Mouse (Mus musculus): ENCODE results near the gene Exosc10. TPM values are rescaled to one million over a fixed set of nuclear protein-coding genes. Genes with fewer than 3 reads are reported as not detected.
A peak's percentile ranks its signal among the peaks of the same experiment; 100 is the strongest.

Gene Exosc10
- polyA plus RNA-seq, 1 experiment from 2014 or later: 21.1 TPM

- peak; percentile 99 for ATAC-seq
- Histone ChIP-seq H3K4me2 (replicated peaks; ENCODE audit: low read depth) (peak within 1 kb of the TSS; percentile 88), H3K4me1 (replicated peaks; ENCODE audit: control insufficient read depth, insufficient read depth, low read length) (no peaks in the 10 kb centered on the region), H3K36me3 (ENCODE audit: control insufficient read depth, insufficient read depth) (peaks cover 29% of the 10 kb centered on the region; the same call in 1 of the 2 replicates), H3K27me3 (replicated peaks; ENCODE audit: control insufficient read depth, insufficient read depth, low read length) (no peaks in the 10 kb centered on the region), H3K27ac (ENCODE audit: low read depth, low read length) (peak within 1 kb of the TSS; percentile 41), H3K4me3 (ENCODE audit: low read depth, low read length) (peak within 1 kb of the TSS; percentile 84), H3K9ac (ENCODE audit: low read depth, low read length) (peak within 1 kb of the TSS; percentile 58), H3K9me3 (ENCODE audit: control insufficient read depth) (no peaks in the 10 kb centered on the region)
- no peak for TF ChIP-seq CTCF (IDR thresholded peaks at IDR 0.05; ENCODE audit: low read depth)
- WGBS: under 1% methylated on average over 35 of the region's 50 CpGs
These were observed 33.0 kb downstream of the Exosc10 start, which contains the start of gene Srm for GRCm38 (mm10) chr4:148591171-148591630. Srm (plus strand) TSS chr4:148591503.

GRCm38 (mm10) chr4:148591637-148592380 is 33.6 kb downstream of the Exosc10 start:
- H3K4me1 ChIP-seq (replicated peaks; ENCODE audit: control insufficient read depth, insufficient read depth, low read length): no peaks in the 10 kb centered on the region
- no peaks in the 10 kb centered on the region for H3K9me3 ChIP-seq (ENCODE audit: control insufficient read depth)
- WGBS: under 1% methylated on average over 48 of the region's 53 CpGs
- TF ChIP-seq CTCF (IDR thresholded peaks at IDR 0.05; ENCODE audit: low read depth): no peak
- peak overlapping the region; percentile 84 for H3K4me3 ChIP-seq (ENCODE audit: low read depth, low read length)
- peak; percentile 58 for ATAC-seq
- H3K27me3 ChIP-seq (replicated peaks; ENCODE audit: control insufficient read depth, insufficient read depth, low read length): no peaks in the 10 kb centered on the region
- H3K36me3 ChIP-seq (ENCODE audit: control insufficient read depth, insufficient read depth): peaks cover 33% of the 10 kb centered on the region; the same call in 1 of the 2 replicates
- no peak overlapping the region for H3K27ac ChIP-seq (ENCODE audit: low read depth, low read length)
- peak overlapping the region; percentile 58 for H3K9ac ChIP-seq (ENCODE audit: low read depth, low read length)
- H3K4me2 ChIP-seq (replicated peaks; ENCODE audit: low read depth): peak overlapping the region; percentile 88

GRCm38 (mm10) chr4:148593996-148594395 is 35.8 kb downstream of the Exosc10 start:
- Histone ChIP-seq H3K4me2 (replicated peaks; ENCODE audit: low read depth) (no peak overlapping the region), H3K4me3 (ENCODE audit: low read depth, low read length) (no peak overlapping the region), H3K4me1 (replicated peaks; ENCODE audit: control insufficient read depth, insufficient read depth, low read length) (no peaks in the 10 kb centered on the region), H3K9me3 (ENCODE audit: control insufficient read depth) (no peaks in the 10 kb centered on the region), H3K36me3 (ENCODE audit: control insufficient read depth, insufficient read depth) (peaks cover 36% of the 10 kb centered on the region; the same call in 1 of the 2 replicates), H3K27ac (ENCODE audit: low read depth, low read length) (no peak overlapping the region), H3K27me3 (replicated peaks; ENCODE audit: control insufficient read depth, insufficient read depth, low read length) (no peaks in the 10 kb centered on the region), H3K9ac (ENCODE audit: low read depth, low read length) (no peak overlapping the region)
- WGBS: 95% methylated on average over 11 of the region's 11 CpGs
- no peak for ATAC-seq
- no peak for TF ChIP-seq CTCF (IDR thresholded peaks at IDR 0.05; ENCODE audit: low read depth)

DNA sequence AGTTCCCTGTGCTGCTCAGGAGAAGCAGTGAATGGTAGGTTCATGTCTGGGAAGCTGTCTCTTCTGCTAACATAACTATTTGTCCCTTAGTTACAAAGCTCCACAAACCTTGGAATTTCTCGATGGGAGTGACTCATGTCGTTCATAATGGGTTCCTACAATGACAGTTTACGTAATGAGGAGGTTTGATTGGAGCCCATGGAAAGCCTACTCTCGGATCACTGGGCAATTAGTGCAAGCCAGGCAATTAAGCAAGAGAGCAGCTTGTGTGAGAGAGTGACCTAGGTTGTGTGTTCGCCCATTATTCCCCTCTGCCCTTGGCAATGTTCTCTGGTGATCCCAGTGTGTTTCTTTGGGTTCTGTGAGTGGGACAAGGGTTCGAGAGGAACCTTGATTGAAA is 37.7 kb downstream of the Exosc10 start:
- Histone ChIP-seq H3K4me2 (replicated peaks; ENCODE audit: low read depth) (no peak overlapping the region), H3K9ac (ENCODE audit: low read depth, low read length) (no peak overlapping the region), H3K9me3 (ENCODE audit: control insufficient read depth) (no peaks in the 10 kb centered on the region), H3K4me3 (ENCODE audit: low read depth, low read length) (no peak overlapping the region), H3K36me3 (ENCODE audit: control insufficient read depth, insufficient read depth) (peaks cover 36% of the 10 kb centered on the region; the same call in 1 of the 2 replicates), H3K27me3 (replicated peaks; ENCODE audit: control insufficient read depth, insufficient read depth, low read length) (no peaks in the 10 kb centered on the region), H3K4me1 (replicated peaks; ENCODE audit: control insufficient read depth, insufficient read depth, low read length) (no peaks in the 10 kb centered on the region), H3K27ac (ENCODE audit: low read depth, low read length) (no peak overlapping the region)
- 84% methylated on average over 6 of the region's 6 CpGs for WGBS
- no peak for ATAC-seq
- TF ChIP-seq CTCF (IDR thresholded peaks at IDR 0.05; ENCODE audit: low read depth): no peak

- no peak overlapping the region for H3K27ac ChIP-seq (ENCODE audit: low read depth, low read length)
- H3K27me3 ChIP-seq (replicated peaks; ENCODE audit: control insufficient read depth, insufficient read depth, low read length): no peaks in the 10 kb centered on the region
- no peaks in the 10 kb centered on the region for H3K4me1 ChIP-seq (replicated peaks; ENCODE audit: control insufficient read depth, insufficient read depth, low read length)
- H3K9ac ChIP-seq (ENCODE audit: low read depth, low read length): no peak overlapping the region
- 97% methylated on average over 3 of the region's 3 CpGs for WGBS
- no peak overlapping the region for H3K4me2 ChIP-seq (replicated peaks; ENCODE audit: low read depth)
- no peak for ATAC-seq
- no peaks in the 10 kb centered on the region for H3K9me3 ChIP-seq (ENCODE audit: control insufficient read depth)
- H3K36me3 ChIP-seq (ENCODE audit: control insufficient read depth, insufficient read depth): peaks cover 36% of the 10 kb centered on the region; the same call in 1 of the 2 replicates
- H3K4me3 ChIP-seq (ENCODE audit: low read depth, low read length): no peak overlapping the region
- no peak for TF ChIP-seq CTCF (IDR thresholded peaks at IDR 0.05; ENCODE audit: low read depth)
These were observed 38.5 kb downstream of the Exosc10 start for GRCm38 (mm10) chr4:148596731-148597130.

DNA sequence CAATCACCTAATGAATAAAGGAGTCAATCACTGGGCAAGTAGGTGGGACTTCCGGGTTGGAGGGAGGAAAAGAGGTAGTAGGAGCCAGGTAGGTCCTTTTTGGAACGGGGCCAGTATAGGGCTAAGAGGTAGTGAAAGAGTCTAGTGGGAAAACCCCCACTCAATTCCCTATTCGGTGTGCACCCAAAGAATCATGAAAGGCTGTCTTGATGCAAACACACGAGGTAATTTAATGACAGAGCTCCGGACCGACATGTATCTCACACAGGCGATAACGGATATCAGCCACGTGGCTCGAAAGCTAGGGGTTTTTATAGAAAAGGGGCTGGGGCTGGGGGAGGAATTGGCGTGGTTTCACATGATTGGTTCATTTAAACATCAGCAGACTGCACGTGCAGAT is 40.6 kb downstream of the Exosc10 start:
- no peak for ATAC-seq
- no peaks in the 10 kb centered on the region for H3K4me1 ChIP-seq (replicated peaks; ENCODE audit: control insufficient read depth, insufficient read depth, low read length)
- H3K9me3 ChIP-seq (ENCODE audit: control insufficient read depth): no peaks in the 10 kb centered on the region
- H3K4me3 ChIP-seq (ENCODE audit: low read depth, low read length): no peak overlapping the region
- TF ChIP-seq CTCF (IDR thresholded peaks at IDR 0.05; ENCODE audit: low read depth): no peak
- peaks cover 29% of the 10 kb centered on the region; the same call in 1 of the 2 replicates for H3K36me3 ChIP-seq (ENCODE audit: control insufficient read depth, insufficient read depth)
- no peak overlapping the region for H3K9ac ChIP-seq (ENCODE audit: low read depth, low read length)
- no peak overlapping the region for H3K4me2 ChIP-seq (replicated peaks; ENCODE audit: low read depth)
- WGBS: 94% methylated on average over 12 of the region's 12 CpGs
- H3K27me3 ChIP-seq (replicated peaks; ENCODE audit: control insufficient read depth, insufficient read depth, low read length): no peaks in the 10 kb centered on the region
- no peak overlapping the region for H3K27ac ChIP-seq (ENCODE audit: low read depth, low read length)
